Mouse (Mus musculus) G1E (cell line): ENCODE data around the gene Sptlc3. TPM values are rescaled to one million over a fixed set of nuclear protein-coding genes. Genes with fewer than 3 reads are reported as not detected.

Source experiments
- ATAC-seq: 2 replicates; pipeline ENCODE4 v1.8.0; 2016; ENCODE audit warnings: mild to moderate bottlenecking; ENCODE audit not compliant: insufficient number of reproducible peaks, poor library complexity, low FRiP score, severe bottlenecking; ENCODE audit errors: extremely low read depth
- DNase-seq: peaks from one replicate; pipeline ENCODE4 v3.0.0; 2012; ENCODE audit warnings: low spot score
- H3K27me3 ChIP-seq: 2 replicates; pipeline ENCODE4 v1.6.1; 2012; ENCODE audit warnings: mild to moderate bottlenecking, low read length, inconsistent platforms; ENCODE audit not compliant: insufficient read depth
- H3K36me3 ChIP-seq: replicated peaks from 2 replicates; pipeline ENCODE3; 2012; ENCODE audit warnings: mild to moderate bottlenecking, inconsistent platforms
- H3K4me1 ChIP-seq: 2 replicates; pipeline ENCODE4 v1.6.1; 2012; ENCODE audit warnings: low read depth, low read length, inconsistent platforms, mixed read lengths; ENCODE audit not compliant: insufficient read depth
- H3K4me3 ChIP-seq: 2 replicates; pipeline ENCODE4 v1.5.1; 2012; ENCODE audit warnings: low read depth, mild to moderate bottlenecking, inconsistent platforms, low read length, moderate library complexity, mixed read lengths
- H3K9me3 ChIP-seq: replicated peaks from 2 replicates; pipeline ENCODE4 v1.6.1; 2012; ENCODE audit warnings: inconsistent platforms
- CTCF ChIP-seq: IDR thresholded peaks from 2 replicates; pipeline ENCODE4 v1.5.1; 2012; ENCODE audit warnings: low read depth, low read length, inconsistent platforms, mixed read lengths
- GATA1 ChIP-seq: IDR thresholded peaks from 2 replicates; pipeline ENCODE4 v1.6.1; 2012; ENCODE audit warnings: borderline replicate concordance, low read length, inconsistent platforms, mixed read lengths
- GATA2 ChIP-seq: IDR thresholded peaks from 2 replicates; pipeline ENCODE4 v1.6.1; 2012; ENCODE audit warnings: low read depth, low read length, inconsistent platforms, borderline replicate concordance
- POLR2AphosphoS5 ChIP-seq: IDR thresholded peaks from 2 replicates; pipeline ENCODE4 v1.6.1; 2012; ENCODE audit warnings: low read depth, low read length, inconsistent platforms; ENCODE audit not compliant: insufficient replicate concordance
- TAL1 ChIP-seq: conservative IDR thresholded peaks from 2 replicates; pipeline ENCODE4 v1.6.1; 2012; ENCODE audit warnings: low read depth, low read length, inconsistent platforms, mixed read lengths
- polyA plus RNA-seq: library from polyadenylated mRNA; stranded (reverse); fragments of >175 nt; gene quantifications from 2 replicates; pipeline ENCODE4 v1.2.3, GENCODE M21; 2012
- total RNA-seq, 2 experiments: library from RNA; stranded (forward) in 1 of 2; stranded (reverse) in 1 of 2; fragments of 200-1000 nt in 1 of 2; fragments of >200 nt in 1 of 2; fragmentation: Nextera tagmentation in 1 of 2; gene quantifications; 2 replicates each; pipeline ENCODE4 v1.2.3; 2014 to 2017

Sptlc3 gene
- not detected in 2 replicates for total RNA-seq (2014; fragmentation: Nextera tagmentation)
- 0.05 and 0.06 TPM in 2 replicates for total RNA-seq (2017)
- not detected in 2 replicates for polyA plus RNA-seq

GRCm38 (mm10) chr2:139493836-139494235 lies at the start of gene Sptlc3:
TSS of gene Sptlc3 (plus strand) at chr2:139493913.
- Histone ChIP-seq H3K27me3 (no peaks in the 10 kb centered on the region), H3K4me3 (no peak within 1 kb of the TSS), H3K4me1 (no peaks in the 10 kb centered on the region), H3K36me3 (no peaks in the 10 kb centered on the region), H3K9me3 (peaks cover under 1% of the 10 kb centered on the region; the same call in 1 of the 2 replicates)
- DNase-seq (no peak), ATAC-seq (no peak)
- TF ChIP-seq TAL1 (no peak), CTCF (no peak), GATA2 (no peak), POLR2AphosphoS5 (no peak), GATA1 (no peak)

GRCm38 (mm10) chr2:139467726-139468125 lies 26.0 kb upstream of the Sptlc3 start:
- Histone ChIP-seq H3K36me3 (no peaks in the 10 kb centered on the region), H3K4me1 (no peaks in the 10 kb centered on the region), H3K27me3 (no peaks in the 10 kb centered on the region), H3K9me3 (peaks cover 2% of the 10 kb centered on the region), H3K4me3 (no peak overlapping the region)
- no peak for TF ChIP-seq CTCF
- TF ChIP-seq TAL1: no peak
- no peak for TF ChIP-seq GATA2
- TF ChIP-seq GATA1: no peak
- TF ChIP-seq POLR2AphosphoS5: no peak
- DNase-seq (no peak), ATAC-seq (no peak)

GRCm38 (mm10) chr2:139488708-139489107 lies 5.0 kb upstream of the Sptlc3 start:
- no peaks in the 10 kb centered on the region for H3K36me3 ChIP-seq
- H3K27me3 ChIP-seq: no peaks in the 10 kb centered on the region
- H3K9me3 ChIP-seq: peaks cover 6% of the 10 kb centered on the region; the same call in 1 of the 2 replicates
- no peak for TF ChIP-seq GATA1
- TF ChIP-seq CTCF: no peak
- TF ChIP-seq POLR2AphosphoS5: no peak
- no peak for TF ChIP-seq GATA2
- no peak for TF ChIP-seq TAL1
- no peak overlapping the region for H3K4me3 ChIP-seq
- no peak for ATAC-seq
- no peak for DNase-seq
- H3K4me1 ChIP-seq: no peaks in the 10 kb centered on the region

GRCm38 (mm10) chr2:139494629-139495028 lies 916 bp downstream of the Sptlc3 start:
- Histone ChIP-seq H3K4me1 (no peaks in the 10 kb centered on the region), H3K9me3 (no peaks in the 10 kb centered on the region), H3K36me3 (no peaks in the 10 kb centered on the region), H3K27me3 (no peaks in the 10 kb centered on the region), H3K4me3 (no peak overlapping the region)
- DNase-seq: no peak
- TF ChIP-seq POLR2AphosphoS5 (no peak), GATA2 (no peak), CTCF (no peak), GATA1 (no peak), TAL1 (no peak)
- no peak for ATAC-seq

GRCm38 (mm10) chr2:139561966-139562505 lies 68.3 kb downstream of the Sptlc3 start:
- Histone ChIP-seq H3K9me3 (no peaks in the 10 kb centered on the region), H3K4me1 (no peaks in the 10 kb centered on the region), H3K27me3 (no peaks in the 10 kb centered on the region), H3K36me3 (no peaks in the 10 kb centered on the region), H3K4me3 (no peak overlapping the region)
- DNase-seq (no peak), ATAC-seq (no peak)
- no peak for TF ChIP-seq CTCF
- TF ChIP-seq GATA2: no peak
- TF ChIP-seq TAL1: no peak
- TF ChIP-seq GATA1: no peak
- TF ChIP-seq POLR2AphosphoS5: no peak

- no peak for DNase-seq
- no peak overlapping the region for H3K4me3 ChIP-seq
- TF ChIP-seq CTCF: no peak
- no peak for TF ChIP-seq GATA1
- TF ChIP-seq GATA2: no peak
- no peak for TF ChIP-seq POLR2AphosphoS5
- no peak for TF ChIP-seq TAL1
- H3K9me3 ChIP-seq: no peaks in the 10 kb centered on the region
- ATAC-seq: no peak
- no peaks in the 10 kb centered on the region for H3K4me1 ChIP-seq
- H3K27me3 ChIP-seq: no peaks in the 10 kb centered on the region
- no peaks in the 10 kb centered on the region for H3K36me3 ChIP-seq
Measured at GRCm38 (mm10) chr2:139579280-139579679, 85.6 kb downstream of the Sptlc3 start.
